Mouse (Mus musculus) MN1 (cell line): ENCODE measurements around the gene Pdzd7.

Source experiments
- DNase-seq: peaks from one replicate; pipeline ENCODE4 v3.0.0-alpha.2; 2016; ENCODE audit warnings: low spot score

Pdzd7 gene

DNA sequence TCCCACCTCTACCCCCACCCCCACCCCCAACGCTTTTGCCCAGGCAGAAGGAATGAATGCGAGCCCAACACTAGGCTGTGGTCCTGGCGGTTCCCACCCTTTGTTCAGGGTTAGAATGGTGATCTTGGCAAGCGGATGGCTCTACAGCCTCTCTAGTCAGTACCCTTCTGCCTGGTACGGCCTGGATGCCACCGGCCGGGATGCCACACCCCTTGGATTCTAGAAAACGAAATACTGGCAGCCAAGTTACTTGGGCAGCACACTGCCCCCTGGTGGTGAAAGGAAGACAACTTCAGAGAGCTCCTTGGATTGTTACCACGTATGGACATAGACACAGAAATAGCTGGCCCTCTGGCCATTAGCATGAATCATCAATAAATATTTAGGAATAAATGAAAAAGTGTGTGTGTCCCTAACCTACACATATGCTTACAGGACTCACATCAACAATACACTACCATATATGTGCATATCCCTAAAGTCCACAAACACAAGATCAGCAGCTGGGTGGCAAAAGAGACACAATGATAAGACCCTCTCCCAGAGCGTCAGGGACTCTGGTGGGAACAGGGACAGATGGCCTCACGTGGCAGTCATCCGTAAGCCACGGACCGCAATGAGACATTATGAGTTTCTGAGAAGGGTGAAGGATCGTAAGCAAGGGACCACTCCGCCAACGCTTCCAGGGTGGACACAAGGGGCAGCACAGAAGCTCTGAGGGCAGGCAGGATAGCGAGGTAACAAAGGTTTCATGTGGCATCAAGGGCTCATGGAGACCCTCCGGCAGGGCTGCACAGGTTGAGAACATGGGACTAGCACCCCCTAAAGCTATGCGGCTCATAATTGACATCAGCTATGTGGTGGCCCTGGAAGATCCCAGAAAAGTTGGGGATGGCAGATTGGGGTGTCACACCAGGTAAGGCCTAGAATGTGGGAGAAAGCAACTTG, 14.5 kb downstream of the Pdzd7 start:
- DNase-seq, result peak; percentile 86

GRCm38 (mm10) chr19:45030111-45030510, 15.4 kb downstream of the Pdzd7 start:
- DNase-seq, result no peak

DNA sequence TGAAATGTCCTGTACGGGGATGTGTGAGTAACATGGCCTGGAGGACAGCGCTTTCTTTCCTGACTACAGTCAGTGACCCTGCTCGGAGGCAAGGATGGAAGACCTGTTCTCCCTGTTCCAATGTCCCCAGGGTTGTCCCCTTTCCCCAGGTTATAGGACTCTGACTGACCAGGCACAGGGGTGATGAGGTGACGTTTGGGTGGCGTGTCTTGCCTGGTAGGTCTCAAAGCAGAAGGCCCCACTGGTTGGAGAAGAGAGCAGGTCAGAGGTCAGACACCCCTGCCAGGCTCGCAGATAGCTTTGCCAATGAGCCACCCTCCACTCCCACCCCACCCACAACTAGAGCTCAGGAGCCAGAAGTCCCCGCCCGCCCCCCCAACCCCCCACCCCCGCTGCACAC, 15.9 kb downstream of the Pdzd7 start:
- no peak for DNase-seq

DNA sequence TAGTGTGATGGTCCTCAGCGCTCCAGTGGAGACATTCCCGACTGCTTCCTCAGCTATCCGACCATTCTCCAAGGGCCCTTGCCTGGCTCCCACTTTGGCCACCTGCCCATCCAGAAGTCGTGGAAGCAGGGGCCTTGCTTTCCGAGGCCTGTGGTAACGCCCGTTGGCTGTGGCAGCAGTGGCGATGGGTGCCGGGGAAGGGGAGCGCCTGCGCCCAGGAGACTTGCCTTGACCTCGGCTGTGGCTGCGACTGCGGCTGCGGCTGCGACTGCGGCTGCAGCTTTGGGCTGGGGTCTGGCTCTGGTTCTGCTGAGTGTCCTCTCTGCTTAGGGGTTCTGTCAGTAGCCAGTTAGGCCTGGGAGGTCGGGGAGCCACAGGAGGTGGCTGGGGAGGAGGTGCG, 16.8 kb downstream of the Pdzd7 start:
- no peak for DNase-seq

- DNase-seq, result no peak
These were observed 17.7 kb downstream of the Pdzd7 start for GRCm38 (mm10) chr19:45027848-45028247.

DNA sequence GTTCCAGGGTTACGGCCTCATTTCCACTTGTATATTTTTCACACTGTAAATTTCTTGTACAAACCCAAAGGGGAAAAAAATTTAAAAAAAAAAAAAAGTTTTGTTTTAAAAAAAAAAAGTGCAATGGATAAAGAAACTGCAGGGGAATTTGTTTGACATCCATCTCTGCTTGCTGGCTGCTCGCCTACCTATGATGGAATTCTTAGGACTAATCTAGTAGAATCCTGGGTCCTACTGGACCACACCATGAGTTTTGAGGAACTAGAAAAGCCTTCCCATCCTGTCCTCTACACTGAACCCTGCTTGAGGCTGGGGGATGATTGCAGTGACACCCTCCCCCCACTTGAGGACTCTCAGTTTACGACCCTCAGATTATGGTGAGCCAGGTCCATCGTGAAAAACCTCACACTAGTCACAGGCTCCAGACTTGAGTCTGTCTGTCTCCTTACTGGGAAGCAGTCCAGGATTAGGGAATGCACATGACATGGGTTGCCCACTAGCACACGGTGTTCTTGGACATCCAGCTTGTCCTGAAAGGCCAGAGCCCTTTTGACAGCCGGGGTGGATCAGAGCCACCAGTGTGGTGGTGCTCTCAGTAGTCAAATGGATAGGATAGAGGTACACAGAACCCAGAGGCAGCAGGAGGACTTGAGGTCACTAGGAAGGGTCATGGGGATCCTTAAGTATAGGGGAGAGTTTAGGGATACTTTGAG, 18.4 kb downstream of the Pdzd7 start:
- no peak for DNase-seq

- DNase-seq, result no peak
These were observed 19.5 kb downstream of the Pdzd7 start for GRCm38 (mm10) chr19:45025937-45026568.

GRCm38 (mm10) chr19:45024775-45025174, 20.7 kb downstream of the Pdzd7 start:
- no peak for DNase-seq

GRCm38 (mm10) chr19:45023993-45024392, 21.5 kb downstream of the Pdzd7 start:
- no peak for DNase-seq

DNA sequence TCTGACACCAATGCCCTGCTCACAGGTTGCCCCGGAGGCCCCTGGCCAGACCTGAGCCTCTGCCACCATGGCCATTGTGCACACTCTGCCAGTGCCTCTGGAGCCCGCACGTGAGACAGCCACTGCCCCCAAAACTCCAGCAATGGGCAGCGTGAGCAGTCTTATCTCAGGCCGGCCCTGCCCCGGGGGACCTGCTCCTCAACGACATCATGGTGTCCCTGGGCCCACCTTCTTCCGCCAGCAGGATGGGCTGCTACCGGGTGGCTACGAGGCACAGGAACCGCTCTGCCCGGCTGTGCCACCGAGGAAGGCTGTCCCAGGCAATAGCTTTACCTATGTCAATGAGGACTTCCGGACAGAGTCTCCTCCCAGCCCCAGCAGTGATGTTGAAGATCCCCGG, 24.2 kb downstream of the Pdzd7 start:
- DNase-seq, result no peak

DNA sequence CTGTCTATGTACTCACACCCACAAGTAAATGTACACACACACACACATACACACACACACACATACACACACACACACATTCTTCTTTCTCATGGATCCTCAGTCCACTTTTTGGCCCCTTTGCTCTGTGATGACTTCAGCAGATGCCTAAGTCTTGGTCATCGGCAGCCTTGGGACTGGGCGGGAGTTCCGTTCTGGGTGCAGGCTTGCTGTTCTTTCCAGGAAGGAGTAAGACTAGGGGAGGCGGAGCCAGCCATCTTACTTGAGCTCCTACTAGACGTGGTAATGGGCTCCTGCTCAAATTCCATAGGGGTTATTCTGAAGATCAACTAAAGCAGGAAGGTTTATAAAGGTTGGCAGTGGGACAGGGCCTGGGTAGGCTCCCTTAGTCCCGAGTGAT, 25.2 kb downstream of the Pdzd7 start:
- no peak for DNase-seq

DNA sequence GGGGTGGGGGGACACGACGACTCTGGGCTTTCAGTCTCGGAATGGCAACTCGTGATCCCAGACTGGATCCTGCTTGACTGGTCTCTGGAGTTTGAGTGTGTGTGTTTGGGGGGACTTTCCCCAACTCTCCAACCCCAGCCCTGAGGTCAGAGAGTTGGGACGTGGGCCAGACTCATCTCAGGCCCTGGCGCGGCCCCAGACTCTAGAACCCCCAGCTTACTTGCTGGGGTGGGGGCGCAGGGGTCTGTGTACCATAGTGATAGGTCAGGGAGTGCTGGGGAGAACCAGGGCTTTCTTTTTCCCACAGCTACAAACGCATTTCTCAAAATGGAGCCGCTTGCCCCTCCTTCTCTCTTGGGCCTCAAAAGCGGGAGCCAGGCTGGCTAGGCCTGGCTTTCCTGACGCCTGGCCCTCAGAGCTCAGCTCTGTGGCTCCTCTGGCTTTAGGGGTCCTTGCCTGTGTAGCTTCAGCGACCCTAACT, 27.1 kb downstream of the Pdzd7 start:
- DNase-seq, result no peak

DNA sequence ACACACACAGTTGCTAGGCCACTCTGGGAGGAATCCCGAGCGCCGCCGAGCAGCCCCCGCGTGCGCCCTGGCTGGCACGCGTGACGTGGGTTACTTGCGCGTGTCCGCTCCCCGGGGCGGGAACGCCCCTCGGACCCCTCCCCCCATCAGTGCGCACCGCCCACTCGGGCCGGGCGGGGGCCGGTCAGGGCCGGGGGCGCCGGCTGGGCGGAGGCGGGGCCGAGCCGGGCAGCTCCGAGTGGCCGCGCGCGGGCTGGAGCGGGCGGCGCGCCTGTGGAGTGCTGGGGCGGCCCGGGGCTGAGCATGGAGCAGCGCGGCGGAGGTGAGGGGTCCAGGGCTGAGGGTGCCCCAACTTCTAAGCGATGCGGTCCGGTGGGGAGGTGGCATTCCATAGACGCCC, 27.6 kb downstream of the Pdzd7 start:
- DNase-seq, result peak; percentile 80

DNA sequence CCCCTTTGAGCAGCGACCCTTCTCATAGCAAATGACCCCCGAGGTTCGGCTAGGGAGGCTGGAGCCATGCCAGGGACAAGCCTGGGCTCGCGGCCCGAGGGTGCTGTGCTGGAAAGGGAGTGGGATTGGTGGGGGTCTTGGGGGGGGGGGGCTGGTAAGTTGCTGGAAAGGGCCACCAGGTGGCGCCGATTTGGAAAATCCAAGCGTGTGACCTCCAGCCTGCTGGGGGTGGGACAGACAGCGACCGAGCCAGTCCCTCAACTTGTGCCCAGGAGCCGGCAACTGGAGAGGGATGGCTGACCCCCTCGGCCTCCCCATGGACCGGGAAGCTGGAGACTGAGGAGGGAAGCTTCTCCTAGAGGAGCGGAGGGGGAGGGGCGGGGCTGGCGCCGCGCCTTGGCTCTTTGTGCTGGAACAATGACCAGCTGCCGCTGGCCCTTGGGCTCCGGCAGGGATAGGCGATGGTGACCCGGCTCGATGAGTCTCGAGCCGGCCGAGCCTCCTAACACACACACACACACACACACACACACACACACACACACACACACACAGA, 28.2 kb downstream of the Pdzd7 start:
- DNase-seq, result peak; percentile 74

DNA sequence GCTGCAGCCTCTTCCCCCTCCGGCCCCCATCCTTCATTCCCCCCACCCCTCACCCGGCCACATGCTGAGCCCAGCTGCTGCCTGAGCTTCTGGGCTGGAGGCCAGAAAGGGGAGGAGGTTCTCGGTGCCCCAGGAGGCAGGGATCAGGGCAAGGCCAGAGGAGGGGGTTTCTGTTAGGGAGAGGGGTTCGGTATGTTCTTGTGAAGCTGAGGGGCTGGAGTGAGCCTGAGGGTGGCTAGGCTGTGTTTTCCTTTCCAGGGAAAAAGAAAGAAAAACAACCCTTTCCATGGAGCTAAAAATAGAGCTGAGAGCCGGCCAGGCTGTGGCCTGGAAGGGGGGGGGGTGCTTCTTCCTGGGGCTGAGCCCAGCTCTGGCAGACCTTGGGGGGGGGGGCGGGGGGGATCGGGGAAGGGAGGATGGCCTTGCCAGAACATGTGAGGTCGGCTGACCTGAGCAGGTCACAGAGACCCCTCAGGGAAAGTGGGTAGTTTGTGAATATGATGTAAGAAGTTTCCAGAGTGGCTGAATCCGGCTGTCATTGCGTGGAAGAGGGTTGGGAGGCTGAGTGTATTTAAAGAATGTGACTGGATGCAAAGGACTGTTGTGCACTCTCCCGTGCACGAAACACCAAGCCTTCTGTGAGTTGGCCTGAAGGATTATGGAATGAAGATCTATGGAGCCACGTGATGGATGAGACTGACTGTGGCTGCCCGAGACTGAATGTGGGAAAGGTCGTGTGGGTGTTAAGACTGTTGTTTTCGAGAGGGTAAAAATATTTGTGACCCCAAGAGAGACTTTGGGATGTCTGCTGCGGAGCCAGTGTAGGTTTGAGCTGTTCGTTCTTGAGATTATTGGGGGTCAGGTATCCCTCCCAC, 28.9 kb downstream of the Pdzd7 start:
- DNase-seq, result peak; percentile 65

DNA sequence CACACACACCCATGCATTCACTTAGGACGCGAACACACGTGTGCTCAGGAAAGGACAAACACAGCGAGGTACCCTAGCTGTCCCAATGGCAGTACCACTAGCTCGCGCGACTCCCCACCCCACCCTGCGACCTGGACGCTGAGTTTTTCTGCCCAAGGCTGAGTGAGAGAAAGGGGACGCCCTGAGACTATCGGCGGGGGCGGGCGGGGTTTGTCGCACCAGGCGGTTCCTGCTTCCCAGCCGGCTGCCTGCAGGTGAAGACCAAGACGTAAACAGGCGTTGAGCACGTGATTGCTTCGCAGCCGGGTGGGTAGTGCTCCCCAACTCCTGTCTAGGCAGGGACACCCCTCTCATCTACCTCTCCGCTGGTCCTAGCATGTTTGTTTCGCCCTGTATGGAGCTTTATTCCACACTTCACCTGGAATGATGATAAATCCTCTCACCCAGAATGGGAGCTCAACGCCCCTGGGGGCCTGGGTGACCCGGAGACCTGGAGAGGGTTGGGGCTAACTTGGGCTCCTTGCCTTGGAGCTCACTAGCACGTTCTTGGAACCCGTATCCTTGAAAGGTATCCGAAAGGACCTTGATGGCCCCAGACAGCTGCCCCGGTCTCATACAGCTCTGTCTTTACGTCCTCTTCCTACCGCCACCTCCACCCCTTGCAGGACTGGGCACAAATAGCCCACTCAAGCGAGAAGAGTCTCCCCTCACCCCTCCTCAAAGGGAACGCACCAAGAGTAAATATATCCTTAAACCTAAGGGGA, 29.8 kb downstream of the Pdzd7 start:
- DNase-seq, result peak; percentile 41

DNA sequence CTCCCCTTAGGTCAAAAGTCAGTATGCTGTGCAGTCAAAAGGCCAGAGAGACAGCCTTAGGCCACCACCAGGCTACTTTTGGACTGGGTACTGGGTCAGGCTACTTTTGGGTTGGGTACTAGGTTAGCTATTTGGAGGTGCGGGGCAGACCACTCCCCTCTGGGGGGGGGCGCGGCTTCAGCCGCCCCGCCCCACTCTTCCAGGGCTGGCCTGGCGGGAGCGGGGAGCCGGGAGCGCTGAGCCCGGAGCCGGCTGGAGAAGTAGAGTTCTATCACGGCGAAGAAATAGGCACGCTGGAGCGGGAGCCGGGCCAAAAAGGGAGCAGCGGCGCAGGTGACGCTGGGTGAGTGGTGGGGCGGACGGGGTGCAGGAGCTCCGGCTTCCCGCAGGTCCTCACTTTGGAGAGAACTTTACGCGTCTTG, 30.5 kb downstream of the Pdzd7 start:
- DNase-seq, result peak; percentile 42

GRCm38 (mm10) chr19:45014335-45014971, 31.1 kb downstream of the Pdzd7 start, which contains the start of gene Lzts2:
Gene Lzts2 (plus strand): TSS chr19:45014414.
- DNase-seq, result no peak

DNA sequence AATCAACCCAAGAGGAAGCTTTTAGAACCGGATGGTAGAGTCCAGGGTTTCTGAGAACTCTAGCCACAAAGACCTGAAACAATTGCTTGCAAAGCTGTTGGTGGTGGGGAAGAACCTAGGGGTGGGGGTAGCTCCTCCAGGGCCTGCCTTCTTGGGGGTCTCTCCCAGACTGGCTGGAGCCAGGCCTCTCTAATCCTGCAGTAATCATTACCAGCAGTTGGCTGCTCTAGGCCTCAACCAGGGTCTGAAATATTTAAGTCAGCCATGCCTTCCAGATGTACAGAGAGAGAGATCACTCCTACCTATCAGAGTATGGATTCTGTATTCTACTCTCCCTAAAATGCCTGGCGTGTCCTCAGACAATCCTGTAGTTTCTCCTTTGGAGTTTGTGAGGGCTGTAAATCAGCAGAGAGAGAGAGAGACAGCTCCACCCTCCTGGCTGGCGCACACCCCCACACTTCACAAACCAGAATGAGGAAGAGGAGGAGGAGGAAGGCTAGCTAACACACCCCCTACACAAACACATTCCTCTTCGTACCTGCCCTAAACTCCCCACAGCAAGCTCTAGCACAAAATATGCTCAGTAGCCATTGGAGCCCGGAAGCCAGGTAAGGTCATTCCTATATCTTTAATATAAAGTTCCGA, 31.8 kb downstream of the Pdzd7 start:
- no peak for DNase-seq
